Mouse (Mus musculus) embryonic facial prominence, embryonic 12.5 days (tissue): ENCODE results near the gene Rps19. TPM values are rescaled to one million over a fixed set of nuclear protein-coding genes. Genes with fewer than 3 reads are reported as not detected.
"Not testable (repeated sequence)": the region's sequence is repeated elsewhere in the genome, so short reads cannot be mapped to it uniquely, and the experiment has no call there.

Experiments used
- ATAC-seq: fragments of 200-750 bp; cut with Nextera tagmentation; 2 replicates; pipeline ENCODE4 v1.8.0; 2017; ENCODE audit not compliant: insufficient number of reproducible peaks, insufficient read depth, low FRiP score, low TSS enrichment
- H3K27ac ChIP-seq: fragments of 300-500 bp; sonication (generic); 2 replicates; pipeline ENCODE4 v1.5.1; 2016; ENCODE audit warnings: mild to moderate bottlenecking
- H3K27me3 ChIP-seq: fragments of 300-500 bp; sonication (generic); 2 replicates; pipeline ENCODE4 v1.6.1; 2016; ENCODE audit warnings: mild to moderate bottlenecking, moderate library complexity
- H3K36me3 ChIP-seq: fragments of 300-500 bp; sonication (generic); 2 replicates; pipeline ENCODE4 v1.6.1; 2016; ENCODE audit warnings: mild to moderate bottlenecking
- H3K4me1 ChIP-seq: fragments of 300-500 bp; sonication (generic); 2 replicates; pipeline ENCODE4 v1.6.1; 2016
- H3K4me2 ChIP-seq: fragments of 300-500 bp; sonication (generic); replicated peaks from 2 replicates; pipeline ENCODE4 v1.6.1; 2016; ENCODE audit warnings: mild to moderate bottlenecking, moderate library complexity
- H3K4me3 ChIP-seq: fragments of 300-500 bp; sonication (generic); 2 replicates; pipeline ENCODE4 v1.5.1; 2016; ENCODE audit warnings: mild to moderate bottlenecking
- H3K9ac ChIP-seq: fragments of 300-500 bp; sonication (generic); 2 replicates; pipeline ENCODE4 v1.6.1; 2016; ENCODE audit warnings: mild to moderate bottlenecking, moderate library complexity
- H3K9me3 ChIP-seq: fragments of 300-500 bp; sonication (generic); 2 replicates; pipeline ENCODE4 v1.6.1; 2016; ENCODE audit warnings: mild to moderate bottlenecking, moderate library complexity
- WGBS: fragments of 180-500 bp; shearing (Covaris S2); methylation state at CpG from one replicate; pipeline ENCODE4 v1.1.7; 2016; 5-methylcytosine and 5-hydroxymethylcytosine counted together
- polyA plus RNA-seq: library from polyadenylated mRNA; unstranded; fragments of >200 nt; fragmentation: Nextera tagmentation; extraction: Ambion mirVana; gene quantifications from 2 replicates; pipeline ENCODE4 v1.2.1, GENCODE M21; 2016

Gene Rps19
- polyA plus RNA-seq, 1 experiment from 2014 or later = 2,196 TPM

DNA sequence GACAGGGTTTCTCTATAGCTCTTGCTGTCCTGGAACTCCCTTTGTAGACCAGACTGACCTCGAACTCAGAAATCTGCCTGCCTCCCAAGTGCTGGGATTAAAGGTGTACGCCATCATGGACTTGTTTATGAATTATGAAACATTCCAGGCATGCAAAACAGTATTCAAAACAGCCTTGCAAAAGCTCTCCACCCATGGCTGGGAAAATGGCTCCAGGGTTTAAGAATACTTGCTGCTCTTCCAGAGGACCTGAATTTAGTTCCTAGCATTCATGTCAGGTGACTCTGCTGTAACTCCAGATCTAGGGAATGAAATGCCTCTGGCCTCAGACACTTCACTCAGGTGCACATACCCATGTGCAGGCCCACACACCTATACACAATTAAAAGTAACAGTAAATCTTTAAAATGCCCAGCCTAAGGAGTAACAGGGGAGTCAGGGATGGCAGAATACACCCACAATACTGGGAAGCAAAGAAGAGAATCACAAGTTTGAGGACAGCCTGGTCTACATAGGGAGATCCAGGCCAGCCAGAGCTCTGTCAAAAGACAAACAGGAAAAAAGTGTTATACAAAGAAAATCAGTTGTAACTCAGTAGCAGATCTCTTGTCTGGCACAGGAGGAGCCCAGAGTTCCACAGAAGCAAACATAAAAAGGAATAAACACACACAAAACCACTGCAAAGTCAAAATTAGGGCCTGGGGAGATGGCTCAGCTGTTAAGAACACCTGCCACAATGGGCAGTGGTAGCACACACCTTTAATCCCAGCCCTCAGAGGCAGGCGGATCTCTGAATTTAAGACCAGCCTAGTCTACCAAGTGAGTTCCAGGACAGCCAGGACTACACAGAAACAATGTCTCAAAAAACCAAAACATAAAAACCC is 7.3 kb downstream of the Rps19 start:
- Histone ChIP-seq H3K36me3 (peaks cover 46% of the 10 kb centered on the region), H3K27ac (no peak overlapping the region), H3K9ac (no peak overlapping the region; the same call in 1 of the 2 replicates), H3K4me3 (no peak overlapping the region), H3K4me1 (peaks cover 8% of the 10 kb centered on the region), H3K9me3 (no peaks in the 10 kb centered on the region), H3K27me3 (no peaks in the 10 kb centered on the region), H3K4me2 (no peak overlapping the region)
- no peak for ATAC-seq
- 66% methylated on average over 3 of the region's 3 CpGs for WGBS

DNA sequence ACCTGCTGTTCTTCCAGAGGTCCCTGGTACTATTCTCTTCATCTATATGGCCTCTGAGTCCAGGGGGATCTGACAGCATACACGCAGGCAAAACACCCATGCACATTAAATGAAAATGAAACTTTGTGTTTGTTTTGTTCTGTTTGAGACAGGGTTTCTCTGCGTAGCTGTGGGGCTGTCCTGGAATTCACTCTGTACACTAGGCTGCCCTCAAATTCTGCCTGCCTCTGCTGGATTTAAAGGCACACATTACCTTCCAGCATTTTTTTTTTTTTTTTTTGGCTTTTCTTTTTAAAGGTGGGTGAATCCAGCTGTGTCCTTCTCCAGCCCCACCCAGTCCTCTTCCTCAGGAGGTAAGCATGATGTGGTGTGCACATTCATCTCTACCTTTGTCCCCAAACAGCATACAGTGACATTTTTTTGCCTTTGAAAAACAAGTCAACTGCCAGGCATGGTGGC is 8.0 kb downstream of the Rps19 start:
- no peak overlapping the region for H3K4me3 ChIP-seq
- 0 out of 2 replicates have a peak, but pooled peaks cover 4% of the 10 kb centered on the region for H3K4me1 ChIP-seq
- H3K9me3 ChIP-seq = no peaks in the 10 kb centered on the region
- H3K27me3 ChIP-seq = no peaks in the 10 kb centered on the region
- no peak for ATAC-seq
- no peak overlapping the region for H3K9ac ChIP-seq
- H3K36me3 ChIP-seq = peaks cover 39% of the 10 kb centered on the region
- H3K4me2 ChIP-seq = no peak overlapping the region
- no peak overlapping the region for H3K27ac ChIP-seq
- WGBS = 71% methylated on average over 2 of the region's 2 CpGs

DNA sequence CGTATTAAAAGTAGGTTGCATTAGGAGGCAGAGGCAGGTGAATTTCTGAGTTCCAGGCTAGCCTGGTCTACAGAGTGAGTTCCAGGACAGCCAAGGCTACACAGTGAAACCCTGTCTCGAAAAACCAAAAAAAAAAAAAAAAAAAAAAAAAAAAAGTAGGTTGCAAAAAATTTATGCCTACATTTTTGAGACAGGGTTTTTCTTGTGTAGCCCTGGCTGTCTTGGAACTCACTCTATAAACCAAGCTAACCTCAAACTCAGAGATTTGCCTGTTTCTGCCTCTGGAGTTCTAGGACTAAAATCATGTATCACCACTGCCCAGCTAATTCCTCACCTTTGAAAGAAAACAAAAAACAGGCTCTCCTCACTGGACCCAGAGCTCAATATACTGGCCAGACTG is 11.6 kb downstream of the Rps19 start:
- H3K9ac ChIP-seq, H3K36me3 ChIP-seq, H3K9me3 ChIP-seq, ATAC-seq, H3K27ac ChIP-seq, H3K4me3 ChIP-seq, H3K27me3 ChIP-seq, H3K4me2 ChIP-seq, H3K4me1 ChIP-seq: not testable (repeated sequence)
- 86% methylated on average over 2 of the region's 2 CpGs for WGBS

DNA sequence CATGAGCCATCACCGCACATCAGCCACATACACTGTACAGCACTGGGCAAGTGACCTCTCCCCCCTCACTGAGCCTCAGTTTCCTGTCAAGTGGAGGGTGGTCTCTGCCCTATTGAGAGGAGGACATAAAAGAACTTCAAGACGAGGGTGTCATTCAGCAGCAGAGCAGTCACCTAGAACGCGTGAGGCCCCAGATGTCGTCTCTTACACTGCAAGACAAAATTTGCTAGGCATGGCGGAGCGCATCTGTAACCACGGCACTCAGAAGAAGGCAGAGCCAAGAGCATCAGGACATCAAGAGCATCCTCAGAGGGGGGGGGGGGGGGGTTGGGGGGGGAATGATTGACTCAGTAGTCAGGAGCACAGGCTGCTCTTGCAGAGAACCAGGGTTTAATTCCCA is 12.1 kb downstream of the Rps19 start:
- Histone ChIP-seq H3K4me1 (no peaks in the 10 kb centered on the region), H3K36me3 (0 out of 2 replicates have a peak, but pooled peaks cover 2% of the 10 kb centered on the region), H3K4me2 (no peak overlapping the region), H3K27ac (no peak overlapping the region), H3K4me3 (no peak overlapping the region), H3K9ac (no peak overlapping the region), H3K27me3 (no peaks in the 10 kb centered on the region), H3K9me3 (no peaks in the 10 kb centered on the region)
- no peak for ATAC-seq
- WGBS = 85% methylated on average over 8 of the region's 8 CpGs

DNA sequence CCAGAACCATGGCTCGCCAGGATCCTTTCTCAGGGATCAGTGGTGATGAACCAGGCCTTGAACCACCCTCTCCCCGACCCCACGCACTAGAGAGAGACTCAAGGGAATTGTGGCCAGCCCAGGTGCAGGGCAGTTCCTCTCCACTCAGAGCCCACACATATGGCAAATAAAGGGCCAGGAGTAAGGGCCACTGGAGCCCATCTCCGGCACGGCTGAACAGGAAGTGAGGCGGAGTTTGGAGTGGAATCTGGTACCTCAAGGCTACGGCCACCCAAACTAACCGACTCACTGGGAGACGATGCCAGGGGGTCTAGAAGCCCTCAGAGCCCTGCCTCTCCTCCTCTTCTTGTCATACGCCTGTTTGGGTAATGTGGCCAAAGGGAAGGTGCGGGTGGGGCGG is 13.1 kb downstream of the Rps19 start, which contains the start of gene Cd79a:
TSS of gene Cd79a (plus strand) at position 158 of the 400 bp plus-strand sequence.
- Histone ChIP-seq H3K9ac (no peak within 1 kb of the TSS), H3K4me2 (no peak within 1 kb of the TSS), H3K4me1 (no peaks in the 10 kb centered on the region), H3K4me3 (no peak within 1 kb of the TSS), H3K9me3 (no peaks in the 10 kb centered on the region), H3K27ac (no peak within 1 kb of the TSS), H3K36me3 (no peaks in the 10 kb centered on the region), H3K27me3 (no peaks in the 10 kb centered on the region)
- 58% methylated on average over 12 of the region's 12 CpGs for WGBS
- no peak for ATAC-seq

DNA sequence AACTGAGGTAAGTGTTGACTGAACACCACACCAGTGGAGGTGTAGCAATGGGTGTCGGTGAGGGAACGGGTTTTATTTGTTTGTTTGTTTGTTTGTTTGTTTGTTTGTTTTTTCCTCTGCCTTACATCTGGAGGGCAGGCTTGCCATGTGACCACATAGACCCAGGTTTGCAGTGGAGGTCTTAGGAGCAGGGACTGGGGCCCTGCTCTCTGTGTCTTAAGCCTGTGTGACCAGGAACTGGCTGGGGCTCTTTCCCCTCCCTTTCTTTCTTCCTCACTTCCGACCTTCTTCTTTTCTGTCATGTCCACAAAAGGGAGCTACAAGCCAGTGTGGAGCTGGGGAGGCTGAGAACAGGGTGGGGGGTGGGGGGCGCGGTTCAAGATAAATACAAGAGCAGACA is 13.8 kb downstream of the Rps19 start:
- H3K27ac ChIP-seq = no peak overlapping the region
- H3K4me3 ChIP-seq = no peak overlapping the region
- H3K9ac ChIP-seq = no peak overlapping the region
- no peaks in the 10 kb centered on the region for H3K4me1 ChIP-seq
- no peak for ATAC-seq
- no peak overlapping the region for H3K4me2 ChIP-seq
- H3K36me3 ChIP-seq = no peaks in the 10 kb centered on the region
- no peaks in the 10 kb centered on the region for H3K9me3 ChIP-seq
- WGBS = 75% methylated on average over 5 of the region's 5 CpGs
- H3K27me3 ChIP-seq = no peaks in the 10 kb centered on the region

DNA sequence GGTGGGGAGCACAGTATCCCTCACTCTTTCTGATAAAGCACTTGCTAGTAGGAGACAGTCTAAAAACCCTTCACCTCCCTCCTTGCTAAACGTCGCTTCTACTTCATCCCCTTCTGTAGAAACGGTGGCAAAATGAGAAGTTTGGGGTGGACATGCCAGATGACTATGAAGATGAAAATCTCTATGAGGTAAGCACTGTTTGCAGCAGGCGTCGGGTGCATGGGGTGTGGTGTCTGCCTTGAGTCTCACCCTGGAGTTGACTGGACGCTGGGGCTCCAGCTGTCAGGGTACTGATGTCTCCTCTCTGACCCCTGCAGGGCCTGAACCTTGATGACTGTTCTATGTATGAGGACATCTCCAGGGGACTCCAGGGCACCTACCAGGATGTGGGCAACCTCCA is 16.9 kb downstream of the Rps19 start:
- Histone ChIP-seq H3K4me1 (peaks cover 18% of the 10 kb centered on the region), H3K36me3 (no peaks in the 10 kb centered on the region), H3K9me3 (no peaks in the 10 kb centered on the region), H3K4me3 (no peak overlapping the region), H3K9ac (no peak overlapping the region), H3K27me3 (no peaks in the 10 kb centered on the region), H3K4me2 (no peak overlapping the region), H3K27ac (no peak overlapping the region)
- WGBS = 86% methylated on average over 6 of the region's 6 CpGs
- no peak for ATAC-seq

DNA sequence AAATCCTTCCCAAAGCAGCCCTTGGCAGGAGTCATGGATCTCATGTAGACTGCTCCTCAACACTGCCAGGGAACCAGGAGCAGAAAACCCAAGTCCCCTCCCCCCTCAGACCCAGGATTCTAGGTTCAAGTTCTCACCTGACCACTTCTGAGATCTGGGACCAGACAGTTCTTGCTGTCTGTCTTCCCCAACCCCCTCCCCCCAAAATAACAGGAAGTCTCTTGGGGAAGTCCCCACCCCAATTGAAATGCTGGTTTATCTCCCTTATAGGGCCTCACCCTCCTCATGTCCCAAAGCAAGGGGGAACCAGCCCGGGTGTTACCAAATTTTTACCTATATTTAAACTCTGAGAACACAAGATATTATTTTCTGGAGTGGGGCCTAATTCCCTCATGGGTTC is 17.7 kb downstream of the Rps19 start:
- WGBS = 74% methylated on average over 1 of the region's 1 CpGs

DNA sequence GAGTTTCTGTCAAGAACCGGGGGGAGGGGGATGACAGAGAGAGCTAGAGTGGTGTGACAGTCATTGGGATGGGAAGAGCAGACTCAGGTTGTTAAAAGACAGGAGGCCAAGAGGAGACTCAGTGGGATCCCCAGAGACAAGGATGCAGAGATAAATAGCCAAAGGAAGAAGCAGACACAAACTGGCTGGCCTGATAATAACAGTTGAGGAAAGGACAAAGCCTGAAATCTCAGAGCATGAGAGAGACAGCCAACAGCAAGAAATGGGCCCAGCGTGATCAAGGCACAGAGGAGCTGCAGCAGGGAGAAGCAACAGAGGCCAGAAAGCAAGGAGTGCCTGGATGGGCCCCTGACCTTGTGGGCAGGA is 18.1 kb downstream of the Rps19 start:
- WGBS = 56% methylated on average over 2 of the region's 2 CpGs
- H3K4me2 ChIP-seq = peak overlapping the region; percentile 74

More for the DNA sequence above, 17.7 kb downstream of the Rps19 start:
- peaks cover 25% of the 10 kb centered on the region for H3K4me1 ChIP-seq
- no peaks in the 10 kb centered on the region for H3K36me3 ChIP-seq
- no peak overlapping the region for H3K4me3 ChIP-seq
- H3K27ac ChIP-seq = peak overlapping the region; percentile 81
- no peaks in the 10 kb centered on the region for H3K27me3 ChIP-seq
- ATAC-seq = no peak
- no peaks in the 10 kb centered on the region for H3K9me3 ChIP-seq
- no peak overlapping the region for H3K9ac ChIP-seq
- H3K4me2 ChIP-seq = peak overlapping the region; percentile 74; the same call in 1 of the 2 replicates

DNA sequence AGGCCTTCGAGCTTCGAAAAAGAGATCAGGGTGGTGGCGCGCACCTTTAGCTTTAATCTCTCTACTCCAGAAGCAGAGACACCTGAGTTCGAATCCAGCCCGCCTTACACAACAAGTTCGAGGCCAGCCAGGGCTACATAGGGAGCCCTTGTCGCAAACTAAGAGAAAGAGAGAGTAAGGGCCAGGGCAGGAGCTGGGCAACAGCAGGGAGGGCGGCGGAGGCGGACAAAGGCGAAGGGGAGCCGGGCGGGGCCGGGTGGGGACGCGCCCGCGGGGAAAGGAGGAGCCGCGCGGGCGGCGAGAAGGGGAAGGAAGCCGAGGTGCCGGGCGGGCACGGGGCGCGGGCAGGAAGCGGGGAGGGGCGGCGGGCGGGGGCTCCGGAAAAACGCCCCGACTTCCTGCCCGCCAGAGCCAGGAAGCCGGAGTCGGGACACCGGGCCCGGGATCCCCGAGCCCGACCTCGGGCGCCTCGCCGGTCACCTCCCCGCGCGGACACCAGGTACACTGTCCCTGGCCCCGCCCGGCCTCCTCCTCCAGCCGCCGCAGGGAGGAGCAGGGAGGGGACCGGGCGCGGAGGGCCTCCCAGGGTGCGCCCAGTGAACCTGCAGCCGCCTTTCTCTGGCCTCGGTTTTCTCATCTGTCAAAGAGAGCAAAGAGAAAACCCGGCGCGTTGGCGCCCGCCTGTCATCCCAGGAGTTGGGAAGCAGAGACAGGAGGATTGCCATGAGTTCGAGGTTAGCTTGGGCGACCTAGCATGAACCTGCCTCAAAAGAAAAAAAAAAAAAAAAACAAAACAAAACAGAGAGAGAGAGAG is 18.7 kb downstream of the Rps19 start, which contains the start of gene Arhgef1:
TSS of gene Arhgef1 (plus strand) at position 283 of the 814 bp plus-strand sequence.
- H3K4me3 ChIP-seq = peak within 1 kb of the TSS; percentile 78
- H3K9me3 ChIP-seq = no peaks in the 10 kb centered on the region
- H3K36me3 ChIP-seq = no peaks in the 10 kb centered on the region
- ATAC-seq = no peak
- 9% methylated on average over 35 of the region's 68 CpGs for WGBS
- no peaks in the 10 kb centered on the region for H3K27me3 ChIP-seq
- peaks cover 35% of the 10 kb centered on the region for H3K4me1 ChIP-seq
- peak within 1 kb of the TSS; percentile 74 for H3K4me2 ChIP-seq
- H3K9ac ChIP-seq = peak within 1 kb of the TSS; percentile 84
- peak within 1 kb of the TSS; percentile 81 for H3K27ac ChIP-seq

More for the DNA sequence above, 18.1 kb downstream of the Rps19 start:
- peak overlapping the region; percentile 81 for H3K27ac ChIP-seq
- no peaks in the 10 kb centered on the region for H3K27me3 ChIP-seq
- peak overlapping the region; percentile 78 for H3K4me3 ChIP-seq
- peak overlapping the region; percentile 84 for H3K9ac ChIP-seq
- H3K9me3 ChIP-seq = no peaks in the 10 kb centered on the region
- peaks cover 29% of the 10 kb centered on the region for H3K4me1 ChIP-seq
- no peak for ATAC-seq
- no peaks in the 10 kb centered on the region for H3K36me3 ChIP-seq

DNA sequence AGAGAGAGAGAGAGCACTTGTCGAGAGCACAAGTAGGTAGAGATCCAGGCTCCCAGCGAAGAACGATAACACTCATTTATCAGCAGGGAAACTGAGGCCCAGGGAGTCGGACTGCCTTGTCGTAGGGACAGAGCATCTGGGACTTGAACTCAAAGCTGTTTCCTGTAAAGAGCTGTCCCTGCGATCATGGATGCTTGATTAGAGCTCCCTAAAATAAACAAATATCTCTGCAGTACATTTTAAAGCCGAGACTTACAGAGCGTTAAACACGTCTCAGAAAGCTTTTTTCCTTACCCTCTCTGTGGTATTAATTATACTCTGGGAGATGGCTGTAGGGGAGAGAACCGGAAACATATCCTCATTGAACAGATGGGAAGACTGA is 19.3 kb downstream of the Rps19 start:
- peaks cover 36% of the 10 kb centered on the region for H3K4me1 ChIP-seq
- H3K27ac ChIP-seq = peak overlapping the region; percentile 81
- H3K9ac ChIP-seq = peak overlapping the region; percentile 84
- 0 out of 2 replicates have a peak, but pooled peaks cover under 1% of the 10 kb centered on the region for H3K36me3 ChIP-seq
- H3K4me2 ChIP-seq = peak overlapping the region; percentile 74
- 36% methylated on average over 10 of the region's 10 CpGs for WGBS
- no peaks in the 10 kb centered on the region for H3K27me3 ChIP-seq
- H3K4me3 ChIP-seq = peak overlapping the region; percentile 78
- no peak for ATAC-seq
- H3K9me3 ChIP-seq = no peaks in the 10 kb centered on the region
